Mouse (Mus musculus) cerebellum, adult 11-12 months (tissue): ENCODE data around the gene Mpz.
"Not testable (repeated sequence)": the region's sequence is repeated elsewhere in the genome, so short reads cannot be mapped to it uniquely, and the experiment has no call there.

Source experiments
- DNase-seq: peaks from one replicate; pipeline ENCODE4 v3.0.0; 2022

Mpz gene

GRCm38 (mm10) chr1:171130971-171131370, 19.5 kb upstream of the Mpz start:
- no peak for DNase-seq

- no peak for DNase-seq
Observed at GRCm38 (mm10) chr1:171135600-171135999, 14.9 kb upstream of the Mpz start.

GRCm38 (mm10) chr1:171137486-171138155, 12.9 kb upstream of the Mpz start:
- DNase-seq, result not testable (repeated sequence)

- DNase-seq, result peak; percentile 29
Observed at GRCm38 (mm10) chr1:171142981-171143380, 7.5 kb upstream of the Mpz start.

- peak; percentile 62 for DNase-seq
Observed at GRCm38 (mm10) chr1:171150838-171151391, 404 bp downstream of the Mpz start.

- peak; percentile 29 for DNase-seq
Observed at GRCm38 (mm10) chr1:171151966-171152365, 1.5 kb downstream of the Mpz start.

- no peak for DNase-seq
Observed at GRCm38 (mm10) chr1:171156644-171157043, 6.1 kb downstream of the Mpz start.

GRCm38 (mm10) chr1:171157965-171158364, 7.5 kb downstream of the Mpz start:
- DNase-seq, result no peak

- DNase-seq, result no peak
Observed at GRCm38 (mm10) chr1:171159485-171159975, 9.0 kb downstream of the Mpz start.

GRCm38 (mm10) chr1:171162526-171162925, 12.0 kb downstream of the Mpz start:
- DNase-seq, result no peak

GRCm38 (mm10) chr1:171164258-171164657, 13.7 kb downstream of the Mpz start:
- DNase-seq, result no peak

GRCm38 (mm10) chr1:171165629-171166345, 15.3 kb downstream of the Mpz start:
- DNase-seq, result no peak

- no peak for DNase-seq
Observed at GRCm38 (mm10) chr1:171168906-171169305, 18.4 kb downstream of the Mpz start.

GRCm38 (mm10) chr1:171169913-171170312, 19.4 kb downstream of the Mpz start:
- DNase-seq, result no peak

- DNase-seq, result no peak
Observed at GRCm38 (mm10) chr1:171171138-171171537, 20.6 kb downstream of the Mpz start.

GRCm38 (mm10) chr1:171172779-171173178, 22.3 kb downstream of the Mpz start:
- no peak for DNase-seq

GRCm38 (mm10) chr1:171179487-171180171, 29.1 kb downstream of the Mpz start:
- DNase-seq, result no peak

- DNase-seq, result no peak
Observed at GRCm38 (mm10) chr1:171183025-171183424, 32.5 kb downstream of the Mpz start.

GRCm38 (mm10) chr1:171183620-171184019, 33.1 kb downstream of the Mpz start:
- DNase-seq, result no peak

GRCm38 (mm10) chr1:171184314-171184713, 33.8 kb downstream of the Mpz start:
- DNase-seq, result no peak

- no peak for DNase-seq
Observed at GRCm38 (mm10) chr1:171185655-171186054, 35.1 kb downstream of the Mpz start.

- DNase-seq, result no peak
Observed at GRCm38 (mm10) chr1:171187851-171188700, 37.6 kb downstream of the Mpz start.
